Mouse (Mus musculus): ENCODE measurements at regions not wholly inside any gene's neighbourhood (a gene's known extent, or its start where the extent isn't known, plus 50 kb on each side); places are given as distances from the start of the nearest gene placed in this dataset.

DNA sequence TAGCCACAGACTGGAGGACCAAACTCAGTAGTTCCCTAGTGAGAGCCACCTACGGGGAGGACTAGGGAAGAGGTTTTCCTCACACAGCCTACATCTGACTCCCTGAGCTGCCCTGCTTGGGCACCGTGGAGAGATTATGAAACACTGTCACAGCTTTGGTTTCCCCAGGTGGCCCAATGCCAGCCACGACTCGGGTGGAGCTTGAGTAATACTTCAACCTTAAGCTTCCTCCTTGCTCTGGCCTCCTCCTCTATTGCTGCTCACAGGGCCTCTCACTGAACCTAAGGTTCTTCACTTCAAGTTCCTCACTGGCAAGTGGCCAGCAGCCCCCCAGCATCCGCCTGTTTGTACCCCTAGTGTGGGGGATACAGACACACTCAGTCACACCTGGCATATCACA, 224.9 kb upstream of the Rpl38 start:
- H3K4me3 ChIP-seq (ENCODE audit: low read depth, low read length) = no peak overlapping the region
- H3K4me1 ChIP-seq (replicated peaks; ENCODE audit: control insufficient read depth, insufficient read depth, low read length) = no peaks in the 10 kb centered on the region
- H3K27ac ChIP-seq (ENCODE audit: low read depth, low read length) = no peak overlapping the region
- no peak for TF ChIP-seq CTCF (IDR thresholded peaks at IDR 0.05; ENCODE audit: low read depth)
- no peak overlapping the region for H3K4me2 ChIP-seq (replicated peaks; ENCODE audit: low read depth)
- no peak overlapping the region for H3K9ac ChIP-seq (ENCODE audit: low read depth, low read length)
- WGBS = 44% methylated on average over 5 of the region's 5 CpGs
- ATAC-seq = no peak
- no peaks in the 10 kb centered on the region for H3K9me3 ChIP-seq (ENCODE audit: control insufficient read depth)
- no peaks in the 10 kb centered on the region for H3K27me3 ChIP-seq (replicated peaks; ENCODE audit: control insufficient read depth, insufficient read depth, low read length)
- no peaks in the 10 kb centered on the region for H3K36me3 ChIP-seq (ENCODE audit: control insufficient read depth, insufficient read depth)

DNA sequence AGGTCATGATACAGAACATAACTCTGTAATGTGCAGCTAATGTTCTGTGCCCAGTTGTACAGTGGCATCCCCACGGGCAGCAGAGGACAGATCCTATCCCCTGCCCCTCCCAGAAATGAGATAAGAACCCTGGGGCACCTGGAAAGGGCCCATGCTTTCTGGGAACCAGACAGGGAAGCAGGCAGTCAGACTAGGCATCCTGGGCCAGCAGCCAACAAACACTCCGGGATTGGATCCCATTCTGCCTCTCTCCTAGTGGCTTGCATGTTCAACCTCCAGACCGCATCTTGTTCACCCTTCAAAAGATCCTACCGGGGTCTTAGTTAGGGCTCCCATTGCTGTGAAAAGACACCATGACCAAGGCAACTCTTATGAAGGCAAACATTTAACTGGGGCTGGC, 229.0 kb upstream of the Rpl38 start:
- Histone ChIP-seq H3K36me3 (ENCODE audit: control insufficient read depth, insufficient read depth) (no peaks in the 10 kb centered on the region), H3K4me3 (ENCODE audit: low read depth, low read length) (no peak overlapping the region), H3K9me3 (ENCODE audit: control insufficient read depth) (no peaks in the 10 kb centered on the region), H3K27ac (ENCODE audit: low read depth, low read length) (no peak overlapping the region), H3K9ac (ENCODE audit: low read depth, low read length) (no peak overlapping the region), H3K27me3 (replicated peaks; ENCODE audit: control insufficient read depth, insufficient read depth, low read length) (no peaks in the 10 kb centered on the region), H3K4me2 (replicated peaks; ENCODE audit: low read depth) (no peak overlapping the region), H3K4me1 (replicated peaks; ENCODE audit: control insufficient read depth, insufficient read depth, low read length) (no peaks in the 10 kb centered on the region)
- TF ChIP-seq CTCF (IDR thresholded peaks at IDR 0.05; ENCODE audit: low read depth) = no peak
- no peak for ATAC-seq
- 74% methylated on average over 4 of the region's 4 CpGs for WGBS

DNA sequence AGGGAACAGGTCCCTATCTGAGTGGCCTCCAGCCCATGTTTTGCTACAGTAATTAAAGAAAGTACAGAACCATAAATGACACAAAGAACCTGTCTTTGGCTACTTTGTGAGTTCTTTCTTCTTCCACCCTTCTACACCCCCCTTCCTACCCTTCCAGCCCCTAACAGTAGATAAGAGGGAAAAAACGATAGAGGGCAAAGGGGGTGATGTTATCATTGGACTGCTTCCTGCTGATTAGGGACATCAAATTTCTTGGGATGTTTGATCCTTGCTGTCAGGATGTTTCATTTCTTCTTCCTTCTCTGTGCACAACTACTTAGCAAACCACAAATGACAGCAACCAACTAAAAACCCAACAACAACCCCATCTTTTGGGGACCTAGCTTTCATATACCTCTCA, 232.5 kb upstream of the Rpl38 start:
- Histone ChIP-seq H3K36me3 (ENCODE audit: control insufficient read depth, insufficient read depth) (no peaks in the 10 kb centered on the region), H3K9ac (ENCODE audit: low read depth, low read length) (no peak overlapping the region), H3K4me2 (replicated peaks; ENCODE audit: low read depth) (no peak overlapping the region), H3K9me3 (ENCODE audit: control insufficient read depth) (no peaks in the 10 kb centered on the region), H3K4me3 (ENCODE audit: low read depth, low read length) (no peak overlapping the region), H3K27ac (ENCODE audit: low read depth, low read length) (no peak overlapping the region), H3K27me3 (replicated peaks; ENCODE audit: control insufficient read depth, insufficient read depth, low read length) (no peaks in the 10 kb centered on the region), H3K4me1 (replicated peaks; ENCODE audit: control insufficient read depth, insufficient read depth, low read length) (no peaks in the 10 kb centered on the region)
- no peak for TF ChIP-seq CTCF (IDR thresholded peaks at IDR 0.05; ENCODE audit: low read depth)
- 37% methylated on average over 1 of the region's 1 CpGs for WGBS
- no peak for ATAC-seq

DNA sequence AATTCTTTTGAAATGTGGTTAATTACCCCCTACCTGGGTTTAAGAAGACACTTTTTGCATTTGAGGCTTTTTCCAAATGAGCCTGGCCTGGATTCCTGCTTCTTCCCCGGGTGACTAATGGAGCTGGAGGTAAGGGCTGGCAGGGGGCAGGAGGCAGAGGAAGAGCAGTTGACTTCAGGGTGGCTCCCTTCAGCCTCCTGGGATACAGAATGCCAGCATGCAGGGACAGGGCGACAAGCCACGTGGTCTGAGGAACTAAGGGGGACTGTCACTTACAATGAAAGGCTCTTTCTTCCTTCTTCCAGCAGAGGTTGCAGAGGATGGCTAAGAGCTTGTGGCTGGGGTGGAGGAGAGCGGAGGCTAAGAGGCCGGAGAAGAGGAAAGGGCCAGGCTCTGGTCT, 234.8 kb upstream of the Rpl38 start:
- no peak for ATAC-seq
- no peaks in the 10 kb centered on the region for H3K36me3 ChIP-seq (ENCODE audit: control insufficient read depth, insufficient read depth)
- no peaks in the 10 kb centered on the region for H3K4me1 ChIP-seq (replicated peaks; ENCODE audit: control insufficient read depth, insufficient read depth, low read length)
- H3K9me3 ChIP-seq (ENCODE audit: control insufficient read depth) = no peaks in the 10 kb centered on the region
- no peak overlapping the region for H3K27ac ChIP-seq (ENCODE audit: low read depth, low read length)
- no peak for TF ChIP-seq CTCF (IDR thresholded peaks at IDR 0.05; ENCODE audit: low read depth)
- no peaks in the 10 kb centered on the region for H3K27me3 ChIP-seq (replicated peaks; ENCODE audit: control insufficient read depth, insufficient read depth, low read length)
- H3K4me3 ChIP-seq (ENCODE audit: low read depth, low read length) = no peak overlapping the region
- 42% methylated on average over 5 of the region's 5 CpGs for WGBS
- no peak overlapping the region for H3K9ac ChIP-seq (ENCODE audit: low read depth, low read length)
- no peak overlapping the region for H3K4me2 ChIP-seq (replicated peaks; ENCODE audit: low read depth)

DNA sequence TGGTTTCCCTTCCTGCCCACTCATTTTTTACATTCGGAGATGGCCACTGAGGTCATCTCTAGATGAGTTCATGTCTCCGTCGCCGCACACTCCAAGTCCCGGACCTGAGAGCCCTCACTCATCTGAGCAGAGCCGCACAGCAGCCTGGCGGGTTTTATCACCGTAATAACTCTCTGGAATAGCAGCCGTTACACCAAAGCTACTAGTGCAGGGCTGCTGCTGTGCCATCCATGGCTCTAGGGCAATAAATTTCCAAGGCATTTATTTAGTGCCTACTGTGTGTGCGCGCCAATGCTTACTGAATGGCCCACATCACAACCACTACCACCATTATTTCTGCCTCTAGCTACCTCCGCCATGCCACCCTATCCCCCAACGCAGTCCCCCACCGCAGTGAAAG, 242.9 kb upstream of the Rpl38 start:
- Histone ChIP-seq H3K4me1 (replicated peaks; ENCODE audit: control insufficient read depth, insufficient read depth, low read length) (no peaks in the 10 kb centered on the region), H3K9me3 (ENCODE audit: control insufficient read depth) (no peaks in the 10 kb centered on the region), H3K4me3 (ENCODE audit: low read depth, low read length) (no peak overlapping the region), H3K27ac (ENCODE audit: low read depth, low read length) (no peak overlapping the region), H3K36me3 (ENCODE audit: control insufficient read depth, insufficient read depth) (no peaks in the 10 kb centered on the region), H3K27me3 (replicated peaks; ENCODE audit: control insufficient read depth, insufficient read depth, low read length) (no peaks in the 10 kb centered on the region), H3K9ac (ENCODE audit: low read depth, low read length) (no peak overlapping the region), H3K4me2 (replicated peaks; ENCODE audit: low read depth) (no peak overlapping the region)
- no peak for ATAC-seq
- 75% methylated on average over 14 of the region's 14 CpGs for WGBS
- no peak for TF ChIP-seq CTCF (IDR thresholded peaks at IDR 0.05; ENCODE audit: low read depth)

DNA sequence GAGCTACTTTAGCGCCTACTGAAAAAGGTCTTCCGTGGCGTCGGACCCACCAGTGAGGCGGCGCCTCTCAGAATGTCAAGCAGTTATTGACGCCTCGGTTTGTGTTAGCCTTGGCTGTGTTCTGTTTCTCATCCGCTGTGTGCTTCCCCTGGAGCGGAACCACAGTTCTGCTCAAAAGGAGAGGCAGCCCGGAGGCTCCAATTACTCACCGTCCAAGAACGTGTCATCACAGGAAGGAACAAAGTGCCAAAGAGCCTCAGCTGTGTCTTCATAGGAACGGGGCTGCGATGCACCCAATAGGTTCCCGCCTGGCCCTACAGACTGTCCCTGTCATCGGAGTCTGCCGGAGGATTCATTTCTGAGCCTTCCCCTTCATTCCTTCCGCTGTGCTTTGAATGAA, 245.0 kb upstream of the Rpl38 start:
- H3K36me3 ChIP-seq (ENCODE audit: control insufficient read depth, insufficient read depth) = no peaks in the 10 kb centered on the region
- ATAC-seq = no peak
- 71% methylated on average over 19 of the region's 19 CpGs for WGBS
- H3K4me3 ChIP-seq (ENCODE audit: low read depth, low read length) = no peak overlapping the region
- H3K9ac ChIP-seq (ENCODE audit: low read depth, low read length) = no peak overlapping the region
- no peak overlapping the region for H3K4me2 ChIP-seq (replicated peaks; ENCODE audit: low read depth)
- H3K4me1 ChIP-seq (replicated peaks; ENCODE audit: control insufficient read depth, insufficient read depth, low read length) = no peaks in the 10 kb centered on the region
- no peaks in the 10 kb centered on the region for H3K9me3 ChIP-seq (ENCODE audit: control insufficient read depth)
- no peaks in the 10 kb centered on the region for H3K27me3 ChIP-seq (replicated peaks; ENCODE audit: control insufficient read depth, insufficient read depth, low read length)
- H3K27ac ChIP-seq (ENCODE audit: low read depth, low read length) = no peak overlapping the region
- no peak for TF ChIP-seq CTCF (IDR thresholded peaks at IDR 0.05; ENCODE audit: low read depth)

DNA sequence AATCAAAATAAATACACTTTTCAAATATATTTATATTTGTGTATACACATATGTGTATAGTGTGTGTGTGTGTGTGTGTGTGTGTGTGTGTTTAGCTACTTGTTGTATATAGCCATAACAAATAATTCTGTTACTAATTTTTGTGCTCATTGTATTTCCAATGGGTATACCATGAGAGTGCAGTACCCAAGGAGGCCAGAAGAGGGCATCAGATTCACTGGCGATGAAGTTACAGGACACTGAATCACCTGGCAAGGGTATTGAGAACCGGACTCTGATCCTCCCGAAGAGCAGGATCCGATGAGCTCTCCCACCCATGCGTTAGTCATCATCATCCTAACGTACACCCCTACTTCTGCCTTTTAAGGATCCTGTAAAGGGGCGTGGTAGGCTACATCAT, 249.3 kb upstream of the Rpl38 start:
- H3K27ac ChIP-seq (ENCODE audit: low read depth, low read length) = no peak overlapping the region
- no peak overlapping the region for H3K9ac ChIP-seq (ENCODE audit: low read depth, low read length)
- peak; percentile 48 for TF ChIP-seq CTCF (IDR thresholded peaks at IDR 0.05; ENCODE audit: low read depth)
- no peak overlapping the region for H3K4me3 ChIP-seq (ENCODE audit: low read depth, low read length)
- no peaks in the 10 kb centered on the region for H3K36me3 ChIP-seq (ENCODE audit: control insufficient read depth, insufficient read depth)
- 83% methylated on average over 7 of the region's 7 CpGs for WGBS
- no peak overlapping the region for H3K4me2 ChIP-seq (replicated peaks; ENCODE audit: low read depth)
- no peaks in the 10 kb centered on the region for H3K4me1 ChIP-seq (replicated peaks; ENCODE audit: control insufficient read depth, insufficient read depth, low read length)
- H3K27me3 ChIP-seq (replicated peaks; ENCODE audit: control insufficient read depth, insufficient read depth, low read length) = no peaks in the 10 kb centered on the region
- ATAC-seq = no peak
- no peaks in the 10 kb centered on the region for H3K9me3 ChIP-seq (ENCODE audit: control insufficient read depth)
